Mouse (Mus musculus): ENCODE results near the gene Lrrc20.
"Not testable (repeated sequence)": the region's sequence is repeated elsewhere in the genome, so short reads cannot be mapped to it uniquely, and the experiment has no call there.

Lrrc20 gene

DNA sequence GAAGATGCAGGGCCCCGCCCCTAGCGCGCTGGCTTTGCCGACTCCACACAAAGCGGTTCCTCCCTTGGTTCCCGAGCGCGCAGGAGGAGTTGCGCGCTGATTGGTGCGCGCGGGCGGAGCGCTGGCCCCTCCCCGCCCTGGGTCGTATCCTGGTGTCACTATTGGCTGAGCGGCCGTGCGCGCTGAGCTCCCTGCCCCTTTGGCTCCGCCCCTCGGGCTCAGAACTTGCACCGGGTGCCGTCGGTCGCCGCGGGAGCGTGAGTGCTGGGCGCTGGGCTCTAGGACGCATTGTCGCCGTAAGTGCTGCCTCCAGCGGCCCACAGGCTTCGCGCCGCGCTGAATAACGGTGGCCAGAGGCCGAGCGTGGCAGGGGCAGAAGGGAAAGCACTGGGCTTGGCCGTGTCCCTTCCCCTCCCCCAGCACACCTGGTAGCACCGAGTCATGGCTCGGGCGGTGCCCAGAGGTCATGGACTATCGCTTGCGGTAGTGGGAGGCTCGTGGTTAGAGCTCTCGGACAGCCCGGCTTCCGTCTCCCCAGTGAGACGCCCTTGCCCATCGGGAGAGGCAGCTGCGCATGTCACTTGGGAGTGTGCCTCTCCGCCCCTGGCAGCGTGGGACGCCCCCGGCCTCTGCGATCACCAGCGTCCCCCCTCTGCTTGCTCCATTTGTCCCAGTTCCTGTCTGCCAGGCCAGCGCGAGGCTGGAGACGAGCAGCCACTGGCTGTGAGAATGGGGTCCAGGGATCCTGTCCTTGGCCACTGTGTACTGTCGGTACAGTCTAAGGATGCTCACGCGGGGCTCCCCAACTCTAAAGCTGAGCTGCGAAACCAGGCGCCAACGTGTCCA lies at the start of gene Lrrc20:
TSS of gene Lrrc20 (plus strand) at position 208 of the 846 bp plus-strand sequence.
- DNase-seq: peak; percentile 96

DNA sequence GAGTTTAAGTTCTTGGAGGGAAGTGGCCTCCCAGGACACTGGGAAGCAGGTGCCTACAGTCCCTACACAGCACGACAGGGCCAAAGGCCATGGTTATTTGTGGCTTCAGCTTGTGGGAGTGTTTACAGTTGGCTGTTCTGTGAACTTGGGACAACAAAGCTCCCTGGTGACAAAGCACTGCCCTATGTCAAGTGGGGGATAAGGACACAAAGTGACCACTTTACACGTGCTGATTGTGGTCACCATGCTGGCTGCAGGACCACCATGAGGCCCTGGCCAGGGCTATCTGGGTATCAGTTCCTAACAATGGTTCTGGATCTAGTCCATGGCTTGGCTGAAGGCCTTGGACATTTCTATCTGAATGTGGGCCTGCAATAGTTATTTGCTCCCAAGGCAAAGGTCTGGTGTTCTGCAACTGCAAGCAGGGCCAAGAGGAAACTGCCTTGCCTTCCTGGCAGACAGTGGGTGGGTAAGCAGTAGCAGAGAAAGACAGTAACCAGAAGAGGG lies 49.3 kb upstream of the Lrrc20 start:
- peak; percentile 65 for DNase-seq

DNA sequence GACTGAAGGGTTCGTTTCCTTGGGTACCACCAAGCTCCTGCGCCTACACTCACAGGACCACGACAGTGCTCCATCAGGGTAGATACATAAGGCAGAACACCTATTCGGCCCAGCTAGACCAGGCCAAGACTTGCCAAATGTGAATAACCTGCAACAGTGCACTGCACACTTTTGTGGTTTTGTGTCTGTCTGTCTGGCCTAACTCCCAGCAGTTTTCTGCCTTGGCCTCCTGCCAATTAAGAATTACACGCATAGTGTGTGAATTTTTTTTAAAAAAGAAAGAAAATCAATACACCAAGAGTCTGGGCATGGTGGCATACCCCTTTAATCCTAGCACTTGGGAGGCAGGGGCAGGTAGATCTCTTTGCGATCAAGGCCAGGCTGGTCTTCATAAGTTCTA lies 47.6 kb upstream of the Lrrc20 start:
- no peak for DNase-seq

DNA sequence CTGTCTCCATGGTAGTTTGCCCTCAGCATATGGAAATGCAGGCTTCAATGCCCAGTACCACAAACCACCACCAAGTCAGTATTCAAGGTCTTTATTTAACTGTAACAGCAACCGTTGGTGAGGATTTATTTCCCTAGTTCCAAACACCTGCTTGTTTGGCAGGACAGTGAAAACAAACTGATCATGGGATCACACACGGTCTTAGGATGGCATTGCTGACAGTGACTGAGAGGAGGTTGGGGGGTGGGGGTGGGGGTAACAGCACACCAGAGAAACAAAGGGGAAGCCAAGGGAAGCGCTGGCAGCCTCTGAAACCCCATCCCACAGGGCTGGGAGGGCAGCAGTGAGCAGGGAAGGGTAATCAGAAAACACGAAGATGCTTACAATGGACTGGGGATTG lies 47.2 kb upstream of the Lrrc20 start:
- no peak for DNase-seq

DNA sequence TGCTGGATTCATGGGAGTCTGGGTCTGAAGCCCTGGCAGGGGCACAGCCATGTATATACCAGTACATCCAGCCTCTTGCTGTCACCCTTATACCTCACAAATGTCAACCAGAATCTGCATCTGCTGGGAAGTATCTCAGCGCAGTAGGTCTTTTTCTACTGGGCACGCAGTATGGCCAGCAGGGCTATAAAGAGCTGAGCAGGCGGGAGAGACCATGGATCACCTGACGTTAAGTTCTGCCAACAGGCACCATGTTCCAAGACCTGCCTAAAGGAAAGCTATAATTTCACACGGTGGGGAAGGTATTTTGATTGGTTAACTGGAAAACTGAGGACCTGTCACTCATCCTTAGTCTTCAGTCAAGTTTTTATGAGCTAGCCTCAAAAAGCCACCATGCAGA lies 46.6 kb upstream of the Lrrc20 start:
- DNase-seq: no peak

DNA sequence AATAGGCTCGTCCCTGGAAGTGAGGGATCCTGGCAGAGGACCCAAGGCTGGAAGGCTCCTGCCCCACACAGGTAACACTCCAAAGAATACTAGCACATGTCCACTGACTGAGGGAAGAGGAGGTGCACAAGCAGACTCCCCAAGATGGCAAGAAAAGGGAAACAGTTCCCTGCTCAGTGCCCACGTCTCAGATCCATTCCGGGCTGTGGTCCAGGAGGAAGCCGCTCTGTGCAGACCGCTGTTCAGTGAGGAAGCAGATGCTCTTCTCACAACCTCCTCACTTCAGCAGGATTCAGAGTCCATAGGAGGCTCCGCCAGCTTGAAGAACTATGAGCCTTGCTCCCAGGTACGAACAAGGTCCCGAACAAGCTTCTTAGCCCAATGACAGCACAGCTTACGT lies 44.2 kb upstream of the Lrrc20 start:
- no peak for DNase-seq

DNA sequence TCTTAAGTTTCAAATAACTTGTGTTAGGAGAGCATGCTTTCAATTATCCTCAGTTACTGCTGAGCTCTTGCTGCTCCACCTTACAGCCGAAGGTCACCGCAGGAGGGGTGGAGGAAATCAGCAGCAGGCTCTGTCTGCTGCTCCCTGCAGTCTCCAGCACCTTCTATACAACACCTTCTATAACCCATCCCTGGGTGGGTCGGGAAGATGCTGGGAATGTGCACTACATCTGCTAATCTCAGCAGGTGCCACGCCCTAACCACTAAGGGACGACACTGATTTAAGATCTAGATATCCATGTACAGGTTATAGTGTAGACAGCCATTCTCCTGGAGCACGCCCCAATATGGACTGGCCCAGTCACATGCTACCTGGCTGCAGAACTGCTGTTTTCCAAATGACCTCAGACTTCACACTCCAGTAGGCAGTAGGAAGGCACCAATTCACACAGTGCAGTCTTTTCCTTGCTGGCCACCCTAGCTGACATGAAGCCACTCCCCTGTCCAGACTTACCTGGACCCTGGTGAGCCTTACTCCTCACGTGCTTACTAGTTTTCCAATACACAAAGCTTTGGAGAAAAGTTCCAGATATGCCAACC lies 35.3 kb upstream of the Lrrc20 start:
- DNase-seq: no peak

DNA sequence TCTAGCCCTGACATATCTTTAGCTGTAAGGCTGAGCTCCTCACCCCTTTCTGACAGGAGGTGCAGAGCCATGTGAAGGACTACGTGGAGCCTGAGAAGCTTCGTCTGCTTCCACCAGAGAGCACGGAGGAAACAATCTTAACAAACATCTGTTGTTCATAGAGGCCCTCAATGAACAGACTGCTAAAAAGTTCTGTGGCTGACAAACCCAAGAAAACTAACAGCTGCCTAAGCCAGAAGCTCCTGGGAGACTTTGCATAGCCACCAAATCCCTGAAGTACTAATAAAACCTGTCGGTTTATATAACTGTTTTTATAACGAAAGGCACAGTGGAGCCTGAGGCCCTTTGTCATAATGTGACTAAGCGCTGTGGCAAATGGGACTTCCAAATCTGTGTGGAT lies 32.1 kb upstream of the Lrrc20 start:
- DNase-seq: no peak

DNA sequence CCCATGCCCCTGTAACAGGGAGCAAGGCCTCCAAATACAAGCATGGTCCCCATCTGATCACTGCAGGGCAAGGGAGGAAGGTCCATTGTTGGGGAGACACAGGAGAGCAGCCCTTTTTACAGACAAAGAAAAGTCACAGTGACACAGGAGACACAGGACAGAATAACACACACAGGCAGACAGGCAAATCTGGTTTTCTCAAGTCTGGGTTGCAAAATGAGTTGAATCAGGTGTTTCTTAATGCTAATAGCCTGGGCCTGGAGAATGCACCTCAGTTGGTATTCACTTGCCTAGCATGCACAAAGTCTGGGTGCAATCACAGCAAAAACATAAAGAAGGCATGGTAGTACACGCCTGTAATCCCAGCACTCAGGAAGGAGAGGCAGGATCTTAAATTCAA lies 31.7 kb upstream of the Lrrc20 start:
- no peak for DNase-seq

DNA sequence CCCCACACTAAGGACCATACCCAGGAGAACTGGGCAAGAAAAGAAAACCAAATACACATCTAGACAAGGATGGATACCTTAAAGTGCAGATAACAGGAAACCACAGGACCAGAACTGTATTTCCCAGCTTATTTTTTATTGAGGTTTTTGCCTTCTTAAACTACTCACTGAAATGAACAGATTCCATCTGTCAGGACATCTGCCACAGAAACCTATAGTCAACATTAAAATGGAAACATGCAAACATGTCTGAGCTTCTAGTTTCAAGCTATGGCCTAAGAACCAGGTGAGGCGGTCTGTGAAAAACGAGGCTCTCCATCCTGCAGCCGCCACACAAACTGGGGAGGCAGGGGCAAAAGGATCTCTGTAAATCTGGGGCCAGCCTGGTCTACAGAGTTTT lies 30.6 kb upstream of the Lrrc20 start:
- DNase-seq: no peak

DNA sequence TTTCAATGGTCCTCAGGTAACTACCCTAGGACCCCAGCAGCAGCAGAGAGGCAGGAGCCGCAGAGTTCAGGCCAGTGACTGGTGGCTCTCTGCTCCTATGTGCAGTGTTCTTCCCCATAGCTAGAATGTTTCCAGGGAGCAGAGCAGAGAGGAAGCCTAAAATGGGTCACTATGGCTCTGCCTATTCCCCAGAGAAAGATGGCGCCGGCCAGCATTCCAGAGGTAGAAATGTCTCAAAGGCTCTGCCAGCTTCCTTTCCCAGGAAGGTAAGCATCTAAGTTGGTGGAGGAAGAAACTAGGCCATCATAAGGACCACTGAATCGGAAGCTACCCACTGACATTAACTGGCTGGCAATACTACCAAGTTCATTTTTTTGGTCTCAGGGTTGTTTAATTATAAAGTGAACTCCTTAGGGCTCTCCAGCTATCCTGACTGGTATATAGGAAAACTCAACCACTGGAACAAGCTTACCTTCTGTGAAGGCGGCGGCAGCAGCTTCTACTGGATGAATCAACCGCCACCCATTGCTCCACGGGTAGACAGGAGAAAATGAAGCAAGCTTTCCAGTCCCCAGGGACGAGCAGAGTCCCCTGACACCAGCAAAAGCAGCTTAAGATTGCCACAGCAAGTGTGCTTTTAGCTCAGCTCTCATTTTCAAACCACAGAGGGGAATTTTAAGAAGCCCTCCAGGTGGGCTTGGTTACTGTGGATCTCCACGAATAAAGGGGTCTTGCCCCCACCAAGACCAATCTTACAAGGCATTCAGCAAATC lies 27.8 kb upstream of the Lrrc20 start:
- DNase-seq: no peak

DNA sequence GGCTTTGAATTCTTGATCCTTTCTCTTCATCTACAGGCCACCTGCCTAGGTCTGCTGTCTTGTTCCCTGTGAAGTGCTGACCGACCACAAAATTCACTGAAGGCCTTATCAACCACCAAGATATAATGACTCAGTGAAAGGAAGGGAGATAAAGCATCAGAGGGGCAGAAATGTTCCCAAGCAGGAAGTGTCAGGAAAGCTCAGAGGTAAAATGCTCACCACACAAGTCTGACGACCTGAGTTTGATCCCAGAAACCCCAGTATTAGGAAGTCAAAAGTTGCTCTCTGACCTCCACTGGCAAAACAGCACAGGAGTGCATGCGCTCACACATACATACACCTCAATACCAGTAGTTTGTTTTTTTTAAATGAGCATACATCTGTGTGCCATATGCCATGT lies 26.8 kb upstream of the Lrrc20 start:
- DNase-seq: no peak

DNA sequence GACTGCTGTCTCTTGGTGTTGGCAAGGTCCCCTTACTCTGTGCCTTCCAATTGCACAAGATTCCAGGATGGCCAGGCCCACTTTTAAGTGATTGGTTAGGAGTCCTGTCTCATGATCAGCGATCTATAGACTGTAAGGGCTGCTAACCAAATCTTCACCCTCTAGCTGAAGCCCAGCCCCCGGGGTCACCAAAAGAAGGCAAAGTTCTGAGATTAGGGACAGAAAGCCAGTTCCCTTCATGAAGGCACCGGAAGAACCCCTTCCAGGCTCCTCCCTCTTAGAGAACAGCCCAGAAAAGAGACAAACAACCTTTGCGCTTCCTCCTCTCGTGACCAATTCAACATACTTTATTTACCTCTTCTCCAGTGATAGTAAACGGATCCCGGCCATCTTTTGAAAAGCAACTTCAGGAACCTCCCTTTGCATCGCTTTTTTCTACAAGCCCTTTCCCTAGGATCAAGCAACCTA lies 24.1 kb upstream of the Lrrc20 start:
- DNase-seq: peak; percentile 66

DNA sequence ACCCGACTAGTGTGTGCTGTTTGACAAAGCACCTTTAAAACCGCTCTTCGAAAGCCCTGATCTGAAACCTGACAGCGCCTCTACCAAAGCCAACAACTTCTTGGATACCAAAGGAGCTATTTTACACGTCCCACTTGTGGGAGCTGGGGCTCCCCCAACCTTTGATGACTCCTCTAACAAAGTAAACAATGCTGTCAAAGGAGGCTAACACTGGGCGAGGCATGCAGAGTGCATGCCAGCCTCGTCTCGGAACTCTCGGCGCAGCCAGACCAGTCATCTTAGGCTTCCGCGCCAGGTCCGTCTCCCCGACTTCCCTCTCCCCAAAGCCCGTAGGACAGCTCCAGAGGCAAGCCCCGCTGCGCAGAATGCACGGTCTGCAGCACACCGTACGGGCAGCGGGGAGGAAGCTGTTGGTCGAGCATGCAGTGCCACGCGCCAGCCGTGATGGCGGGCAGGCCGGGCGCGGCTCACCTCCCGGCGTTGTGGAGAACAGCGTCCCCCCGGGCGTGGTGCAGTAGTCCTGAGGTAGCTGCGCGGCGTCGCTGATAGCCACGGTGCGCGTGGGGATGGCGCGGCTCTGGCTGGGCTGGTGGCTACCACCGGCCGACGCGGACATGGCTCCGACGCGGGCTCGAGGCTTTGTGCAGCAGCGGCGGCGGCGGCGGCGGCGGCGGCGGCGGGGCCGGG lies 23.5 kb upstream of the Lrrc20 start:
- DNase-seq: peak; percentile 47

DNA sequence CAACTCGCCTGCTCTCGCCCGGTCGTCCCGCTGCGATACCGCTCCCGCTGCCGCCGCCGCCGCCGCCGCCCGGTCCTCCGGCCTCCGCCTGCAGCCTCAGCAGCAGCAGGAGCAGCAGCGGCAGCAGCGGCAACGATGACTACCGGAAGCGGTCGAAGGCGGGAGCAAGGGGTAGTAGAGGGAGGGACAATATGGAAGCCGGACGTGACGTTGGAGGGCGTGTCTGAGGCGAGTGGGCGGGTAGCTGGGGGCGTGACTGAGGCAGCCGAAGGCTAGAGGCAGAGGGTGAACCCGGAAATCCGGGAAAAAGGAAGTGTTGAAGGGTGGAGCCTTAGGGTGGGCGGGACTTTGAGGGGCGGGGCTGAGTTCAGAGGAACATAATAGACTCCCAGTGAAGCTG lies 23.0 kb upstream of the Lrrc20 start, which contains the start of gene Eif4ebp2:
TSS of gene Eif4ebp2 (minus strand) at position 17 of the 400 bp plus-strand sequence.
- DNase-seq: peak; percentile 99

DNA sequence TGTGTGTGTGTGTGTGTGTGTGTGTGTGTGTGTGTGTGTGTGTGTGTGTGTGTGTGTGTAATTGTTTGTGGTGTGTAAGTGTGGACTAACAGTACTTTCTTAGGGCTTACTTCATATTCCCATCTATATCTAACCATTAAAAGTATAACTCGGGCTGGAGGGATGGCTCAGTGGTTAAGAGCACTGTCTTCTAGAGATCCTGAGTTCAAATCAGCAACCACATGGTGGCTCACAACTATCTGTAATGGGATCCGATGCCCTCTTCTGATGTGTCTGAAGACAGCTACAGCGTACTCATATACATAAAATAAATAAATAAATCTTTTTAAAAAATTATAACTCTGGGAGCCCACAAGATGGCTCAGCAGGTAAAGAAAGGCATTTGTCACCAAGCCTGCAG lies 22.4 kb upstream of the Lrrc20 start:
- not testable (repeated sequence) for DNase-seq

DNA sequence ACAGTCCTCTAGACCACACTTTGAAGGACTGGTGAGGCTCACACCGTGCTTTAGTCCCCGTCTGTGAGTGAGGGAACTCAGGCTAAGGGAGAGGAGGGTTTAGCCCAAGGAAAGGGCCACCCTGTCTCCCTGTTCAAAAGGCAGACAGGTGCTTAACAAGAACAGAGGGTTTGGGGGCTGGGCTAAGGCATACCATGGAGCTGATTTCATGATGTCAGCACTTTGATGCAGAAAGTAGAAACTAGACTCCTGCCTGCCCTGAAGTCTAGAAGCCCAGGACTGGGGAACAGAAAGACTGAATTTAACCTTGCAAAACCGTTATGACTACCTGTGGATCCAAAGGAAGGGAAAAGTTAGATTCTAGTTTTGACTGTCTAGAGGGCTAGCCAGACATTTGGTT lies 18.4 kb upstream of the Lrrc20 start:
- DNase-seq: no peak

DNA sequence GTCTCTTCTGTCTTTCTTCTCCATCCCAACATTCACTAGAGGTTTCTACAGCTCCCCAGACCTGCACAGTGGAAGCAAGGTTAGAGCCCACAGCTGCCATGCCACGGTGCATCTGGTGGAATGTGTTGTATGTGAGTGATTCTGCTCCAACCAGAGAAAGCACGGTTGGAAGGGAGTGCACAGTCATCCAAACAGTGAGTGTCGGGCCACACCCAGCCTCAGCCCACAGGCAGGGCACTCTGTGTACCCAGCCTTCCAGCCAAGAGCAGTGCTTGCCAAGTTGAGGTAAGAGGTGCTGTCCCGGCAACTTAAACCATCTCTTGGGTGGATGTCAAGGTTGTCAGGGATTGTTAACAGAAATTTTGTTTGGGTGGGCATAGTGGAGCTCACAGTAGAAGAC lies 10.6 kb upstream of the Lrrc20 start:
- peak; percentile 75 for DNase-seq

DNA sequence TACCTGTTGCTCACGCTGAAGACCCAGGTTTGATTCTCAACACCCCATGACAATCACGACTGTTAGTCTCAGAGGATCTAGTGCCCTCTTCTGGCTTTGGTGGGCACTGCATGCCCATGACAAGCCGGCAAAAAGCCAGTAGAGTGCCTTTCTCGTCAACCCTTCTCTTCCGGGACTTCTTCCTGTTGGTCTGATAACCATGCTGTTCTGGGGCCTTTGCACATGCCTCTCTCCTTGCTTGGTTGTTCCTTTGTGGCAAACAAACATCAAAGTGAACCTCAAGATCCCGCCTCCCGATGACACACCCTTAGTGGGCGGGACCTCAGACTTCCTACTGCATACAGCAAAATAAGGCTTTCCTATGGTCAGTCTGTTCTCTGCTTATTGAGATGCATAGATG lies 9.4 kb upstream of the Lrrc20 start:
- DNase-seq: peak; percentile 35

DNA sequence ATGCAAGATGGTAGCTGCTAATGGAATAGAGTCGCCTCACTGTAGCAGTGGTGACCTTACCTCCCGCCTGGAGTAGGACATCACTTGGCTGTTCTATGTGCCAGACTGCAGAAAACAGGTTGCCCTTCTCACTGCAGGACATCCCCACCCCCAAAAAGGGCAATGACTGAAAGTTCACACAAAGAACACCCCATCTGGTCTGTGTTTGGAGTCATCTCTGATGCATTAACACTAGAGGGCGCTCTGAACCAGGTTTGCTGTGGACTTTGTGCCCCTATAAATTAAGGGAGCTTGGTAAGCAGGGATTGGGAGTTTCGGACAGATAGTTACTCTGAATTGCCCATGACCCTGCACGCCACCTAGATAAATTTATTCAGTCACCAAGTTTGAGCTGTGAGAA lies 8.7 kb upstream of the Lrrc20 start:
- peak; percentile 60 for DNase-seq

DNA sequence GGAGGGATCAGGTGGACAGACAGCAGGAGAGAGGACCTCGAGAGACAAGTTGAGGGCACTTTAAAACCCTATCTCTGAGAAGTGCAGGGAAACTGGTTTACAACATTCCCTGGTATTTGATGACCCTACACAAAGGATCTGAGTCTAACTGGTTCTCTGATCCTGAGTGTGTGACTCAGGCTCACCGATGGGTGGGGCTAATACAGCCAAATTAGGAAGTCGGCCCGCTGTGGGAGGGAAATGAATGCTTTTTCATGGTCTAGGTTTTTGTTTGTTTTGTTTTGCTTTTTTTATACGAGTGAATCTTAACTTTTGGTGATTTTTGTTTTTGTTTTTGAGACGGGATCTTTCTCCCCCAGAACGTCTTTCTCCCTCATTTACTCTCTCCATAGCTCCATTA lies 6.7 kb upstream of the Lrrc20 start:
- no peak for DNase-seq

DNA sequence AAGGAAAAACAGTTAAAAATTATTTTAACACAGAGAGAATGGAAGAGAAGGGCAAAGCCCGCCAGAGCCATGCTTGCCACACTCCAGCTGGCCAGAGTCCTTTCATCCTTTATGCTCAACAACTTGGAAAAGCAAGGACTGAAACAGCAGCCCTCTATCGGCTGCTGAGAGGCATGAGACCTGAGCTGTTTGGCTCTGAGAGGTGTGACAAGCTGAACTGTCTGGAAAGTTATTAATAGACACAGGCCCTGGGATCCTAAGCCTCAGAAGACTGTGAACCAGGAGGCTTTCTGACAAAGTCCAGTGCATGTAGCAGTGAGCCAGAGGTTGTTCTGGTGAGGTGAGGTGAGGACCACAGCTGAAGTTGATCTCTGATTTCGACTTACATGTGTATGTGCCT lies 2.0 kb upstream of the Lrrc20 start:
- DNase-seq: no peak

DNA sequence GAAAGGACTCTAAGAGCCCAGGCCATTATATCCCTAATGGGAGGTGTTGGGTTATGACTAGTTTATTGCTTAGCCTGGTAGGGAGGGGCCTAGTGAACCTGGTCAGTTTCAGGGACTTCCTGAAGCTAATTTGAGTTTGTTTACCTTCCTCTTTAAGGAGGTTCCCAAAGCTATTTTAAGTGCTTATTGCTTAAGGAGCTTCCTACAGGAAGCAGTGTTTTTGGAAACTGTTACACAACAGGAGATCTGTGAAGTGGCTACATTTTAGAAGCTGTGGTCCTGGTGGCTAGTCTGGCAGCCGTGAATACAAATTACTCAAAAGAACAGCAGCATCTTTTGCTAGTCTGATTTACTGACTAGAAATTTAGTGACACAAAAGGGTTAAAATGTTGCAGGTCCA lies 1.3 kb upstream of the Lrrc20 start:
- DNase-seq: peak; percentile 11
